Mouse (Mus musculus) mesoderm, embryonic 11.5 days (tissue): ENCODE results near the gene Elmo3.
A peak's percentile ranks its signal among the peaks of the same experiment; 100 is the strongest.

Experiments used
- DNase-seq: peaks from one replicate; pipeline ENCODE4 v3.0.0-alpha.2; 2012; ENCODE audit warnings: low read depth, low spot score

Elmo3 gene

DNA sequence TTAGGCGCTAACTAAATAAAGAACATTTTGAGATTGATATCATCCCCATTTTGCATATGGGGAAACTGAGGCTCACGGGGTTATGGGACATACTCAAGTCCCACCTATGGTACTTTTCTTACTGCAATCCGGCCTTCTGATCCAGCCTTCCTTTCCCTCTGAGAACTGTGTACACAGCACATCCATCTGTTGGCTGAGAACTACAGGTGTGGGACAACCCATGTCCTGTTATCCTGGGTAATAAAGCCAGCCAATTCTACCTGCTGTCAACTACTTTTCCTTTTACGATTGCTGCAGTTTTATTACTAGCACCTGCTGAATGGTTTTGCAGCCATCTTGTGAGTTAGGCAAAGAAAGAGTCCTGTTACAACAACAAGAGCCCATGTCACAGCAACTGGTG is 49.1 kb downstream of the Elmo3 start:
- no peak for DNase-seq

DNA sequence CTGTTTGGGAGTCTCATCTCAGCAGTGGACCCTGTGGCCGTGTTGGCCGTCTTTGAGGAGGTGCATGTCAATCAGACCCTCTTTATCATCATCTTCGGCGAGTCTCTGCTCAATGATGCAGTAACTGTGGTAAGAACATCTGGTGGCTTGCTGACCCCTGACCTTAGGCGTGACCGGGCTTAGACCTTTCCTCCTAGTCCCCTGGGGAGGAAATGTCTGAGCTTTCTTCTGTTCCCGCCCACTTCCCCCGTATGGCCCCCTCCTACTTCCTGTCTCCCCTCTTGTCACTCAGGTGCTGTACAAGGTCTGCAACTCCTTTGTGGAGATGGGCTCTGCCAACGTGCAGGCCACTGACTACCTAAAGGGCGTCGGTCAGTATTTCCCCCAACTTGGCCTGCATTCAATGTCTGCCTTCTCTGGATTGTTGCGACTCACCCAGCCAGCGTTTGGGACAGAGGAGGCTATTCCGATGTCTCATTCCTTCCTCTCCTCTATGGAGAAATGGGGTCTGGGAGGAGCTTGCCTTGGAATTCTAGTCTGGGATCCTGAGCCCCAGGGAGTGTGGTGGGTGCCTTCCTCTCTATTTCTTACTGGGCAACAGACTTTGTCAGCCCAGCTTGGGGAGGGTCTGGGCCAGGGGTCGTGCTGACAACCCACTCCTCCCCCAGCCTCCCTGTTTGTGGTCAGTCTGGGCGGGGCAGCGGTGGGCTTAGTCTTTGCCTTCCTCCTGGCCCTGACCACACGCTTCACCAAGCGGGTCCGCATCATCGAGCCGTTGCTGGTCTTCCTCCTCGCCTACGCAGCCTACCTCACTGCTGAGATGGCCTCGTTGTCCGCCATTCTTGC is 50.0 kb downstream of the Elmo3 start:
- DNase-seq: peak; percentile 52

DNA sequence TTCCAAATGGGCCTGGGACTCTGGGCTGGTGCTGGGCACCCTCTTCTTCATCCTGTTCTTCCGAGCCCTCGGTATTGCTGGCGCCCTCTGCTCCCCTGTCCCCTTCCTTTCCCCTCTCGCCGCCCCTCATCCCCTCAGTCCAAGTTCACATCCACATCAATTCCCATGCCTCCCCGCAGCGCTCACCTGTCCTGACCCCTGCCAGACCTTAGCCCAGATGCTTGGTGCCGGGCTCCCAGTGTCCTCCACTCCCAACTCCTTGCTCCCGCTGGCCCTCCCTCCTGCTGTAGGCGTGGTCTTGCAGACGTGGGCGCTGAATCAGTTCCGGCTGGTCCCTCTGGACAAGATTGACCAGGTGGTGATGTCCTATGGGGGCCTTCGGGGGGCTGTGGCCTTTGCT is 51.3 kb downstream of the Elmo3 start:
- DNase-seq: no peak

DNA sequence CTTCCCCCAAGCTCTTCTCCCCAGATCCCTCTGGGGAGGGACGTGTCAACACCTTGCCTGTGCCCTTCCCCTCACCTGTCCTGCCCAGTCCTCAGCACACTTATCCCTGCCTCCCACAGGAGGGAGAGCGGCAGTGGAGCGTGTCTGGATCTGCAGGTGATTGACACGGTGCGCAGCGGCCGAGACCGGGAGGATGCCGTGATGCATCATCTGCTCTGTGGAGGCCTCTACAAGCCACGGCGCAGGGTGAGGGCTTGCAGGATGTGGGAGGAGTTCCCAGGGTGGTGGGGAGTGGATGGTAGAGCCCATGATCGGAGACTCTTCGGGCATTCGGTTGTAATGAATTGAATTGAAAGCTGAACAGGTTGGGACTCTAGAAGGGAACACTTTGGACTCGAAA is 53.8 kb downstream of the Elmo3 start:
- no peak for DNase-seq

DNA sequence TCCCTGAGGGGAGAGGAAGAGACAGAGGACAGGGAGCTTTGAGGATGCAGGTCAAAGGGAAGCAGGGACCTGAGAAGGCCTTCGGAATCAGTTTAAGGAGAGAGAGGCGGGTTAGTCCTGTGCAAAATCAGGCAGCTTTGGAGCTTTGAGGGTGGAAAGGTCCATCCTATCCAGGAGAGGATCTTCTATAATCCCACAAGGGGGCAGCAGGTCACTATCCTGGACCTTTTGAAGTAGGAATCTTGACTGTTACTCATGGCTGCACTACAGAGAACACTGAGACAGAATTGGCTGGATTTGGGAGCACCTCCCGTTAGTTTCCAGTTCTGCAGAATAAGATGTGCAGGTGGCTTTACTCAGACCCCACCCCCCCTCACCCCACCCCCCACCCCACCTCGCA is 54.2 kb downstream of the Elmo3 start:
- DNase-seq: peak; percentile 59
